Mouse (Mus musculus): ENCODE results near the gene Fam13c. TPM values are rescaled to one million over a fixed set of nuclear protein-coding genes. Genes with fewer than 3 reads are reported as not detected.

The Fam13c gene
- polyA plus RNA-seq, 1 experiment, result 22.4 TPM

DNA sequence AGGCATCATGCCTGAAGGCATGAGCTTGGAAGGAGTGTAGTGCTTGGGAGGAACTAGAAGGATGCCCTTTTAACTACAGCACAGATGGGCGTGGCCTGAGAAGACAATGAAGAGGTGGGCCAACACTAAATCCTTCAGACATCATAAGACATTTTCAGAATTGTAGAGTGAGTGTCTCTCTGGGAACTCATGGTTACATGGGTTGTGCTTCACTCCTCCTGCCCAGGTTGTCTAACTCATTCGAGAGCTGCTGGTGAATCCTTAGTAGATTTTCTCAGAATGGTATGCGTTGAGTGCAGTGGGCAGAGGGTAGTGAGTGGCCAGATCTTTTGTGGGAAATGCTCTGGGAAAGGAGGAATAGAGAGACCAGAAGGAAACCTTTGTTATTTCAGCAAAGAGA lies 53.6 kb downstream of the Fam13c start:
- Histone ChIP-seq H3K36me3 (ENCODE audit: control insufficient read depth, insufficient read depth, low read length, poor library complexity, severe bottlenecking) (no peaks in the 10 kb centered on the region), H3K4me1 (ENCODE audit: control insufficient read depth, insufficient read depth, low read length) (no peaks in the 10 kb centered on the region), H3K9me3 (replicated peaks; ENCODE audit: control insufficient read depth, insufficient read depth, low read length, poor library complexity, severe bottlenecking) (no peaks in the 10 kb centered on the region), H3K27ac (ENCODE audit: insufficient read depth, low read length) (no peak overlapping the region), H3K9ac (ENCODE audit: low read depth, poor library complexity, severe bottlenecking) (no peak overlapping the region), H3K27me3 (ENCODE audit: control insufficient read depth, insufficient read depth, low read length, poor library complexity, severe bottlenecking) (no peaks in the 10 kb centered on the region), H3K4me3 (ENCODE audit: low read depth, low read length) (no peak overlapping the region)
- TF ChIP-seq POLR2A (IDR thresholded peaks at IDR 0.05; ENCODE audit: insufficient read depth, low read length), result no peak
- no peak for TF ChIP-seq EP300 (IDR thresholded peaks at IDR 0.05; ENCODE audit: insufficient read depth, low read depth, low read length)
- no peak for TF ChIP-seq CTCF (IDR thresholded peaks at IDR 0.05; ENCODE audit: low read depth, low read length)

DNA sequence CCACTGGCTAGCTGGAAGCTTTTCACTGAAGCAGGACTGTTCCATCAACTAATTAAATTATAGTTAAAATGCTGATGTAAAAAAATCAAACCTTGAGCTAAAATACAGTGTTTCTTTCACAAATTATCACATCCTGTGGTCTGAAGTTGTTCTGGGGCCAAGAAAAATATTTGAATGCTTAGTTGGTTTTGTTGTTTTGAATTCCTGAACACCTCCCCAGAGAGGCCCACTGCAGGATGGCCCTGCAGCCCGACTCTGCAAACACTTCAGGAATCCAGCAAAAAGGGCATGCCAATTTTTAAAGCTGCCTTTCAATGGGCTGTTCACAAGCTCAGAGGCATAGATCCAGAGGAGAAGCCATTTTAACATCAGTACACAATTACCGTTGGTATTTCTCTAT lies 54.2 kb downstream of the Fam13c start:
- TF ChIP-seq EP300 (IDR thresholded peaks at IDR 0.05; ENCODE audit: insufficient read depth, low read depth, low read length), result no peak
- no peak for TF ChIP-seq CTCF (IDR thresholded peaks at IDR 0.05; ENCODE audit: low read depth, low read length)
- no peak for TF ChIP-seq POLR2A (IDR thresholded peaks at IDR 0.05; ENCODE audit: insufficient read depth, low read length)
- Histone ChIP-seq H3K4me1 (ENCODE audit: control insufficient read depth, insufficient read depth, low read length) (no peaks in the 10 kb centered on the region), H3K4me3 (ENCODE audit: low read depth, low read length) (no peak overlapping the region), H3K9me3 (replicated peaks; ENCODE audit: control insufficient read depth, insufficient read depth, low read length, poor library complexity, severe bottlenecking) (no peaks in the 10 kb centered on the region), H3K27me3 (ENCODE audit: control insufficient read depth, insufficient read depth, low read length, poor library complexity, severe bottlenecking) (no peaks in the 10 kb centered on the region), H3K36me3 (ENCODE audit: control insufficient read depth, insufficient read depth, low read length, poor library complexity, severe bottlenecking) (no peaks in the 10 kb centered on the region), H3K9ac (ENCODE audit: low read depth, poor library complexity, severe bottlenecking) (no peak overlapping the region), H3K27ac (ENCODE audit: insufficient read depth, low read length) (no peak overlapping the region)

DNA sequence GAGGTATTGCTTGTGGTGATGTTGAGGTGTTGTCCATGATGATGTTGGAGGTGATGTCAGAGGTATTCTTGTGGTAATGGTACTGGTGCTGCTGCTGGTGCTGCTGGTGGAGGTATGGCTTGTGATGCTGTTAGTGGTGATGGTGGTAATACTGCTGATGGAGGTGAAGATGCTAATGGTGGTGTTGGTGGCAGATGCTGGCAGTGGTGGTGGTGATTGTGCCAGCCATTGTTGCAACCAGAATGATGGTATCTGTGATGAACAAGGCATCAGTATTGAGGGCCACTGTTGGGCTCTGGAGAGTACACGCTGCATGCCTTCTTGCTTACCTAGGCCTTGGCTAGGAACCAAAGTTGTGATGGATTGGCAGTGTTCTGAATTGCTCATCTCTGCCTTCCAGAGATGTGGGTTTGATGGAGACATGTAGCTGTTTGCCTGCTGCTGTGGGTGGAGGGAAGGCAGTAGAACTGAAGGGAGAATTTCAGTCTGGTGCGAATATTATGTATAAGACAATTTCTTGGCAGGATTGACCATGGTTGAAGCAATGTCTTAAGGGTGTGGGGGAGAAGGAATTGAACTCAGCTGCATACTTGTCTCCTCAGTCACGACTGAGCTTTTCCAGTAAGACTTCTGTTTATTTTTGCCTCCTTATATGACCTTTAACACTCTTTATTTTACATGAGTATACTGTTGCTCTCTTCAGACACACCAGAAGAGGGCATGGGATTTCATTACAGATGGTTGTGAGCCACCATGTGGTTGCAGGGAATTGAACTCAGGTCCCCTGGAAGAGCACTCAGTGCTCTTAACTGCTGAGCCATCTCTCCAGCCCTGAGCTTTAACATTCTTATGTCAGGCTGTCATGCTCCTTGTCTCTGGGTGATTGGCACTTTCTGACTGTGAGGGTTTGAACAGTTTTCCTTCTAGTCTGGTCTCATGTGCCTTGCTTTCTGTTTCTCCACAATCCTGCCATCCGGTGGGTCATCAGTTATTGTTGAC lies 55.1 kb downstream of the Fam13c start:
- H3K27ac ChIP-seq (ENCODE audit: insufficient read depth, low read length), result no peak overlapping the region
- H3K27me3 ChIP-seq (ENCODE audit: control insufficient read depth, insufficient read depth, low read length, poor library complexity, severe bottlenecking), result no peaks in the 10 kb centered on the region
- no peak overlapping the region for H3K9ac ChIP-seq (ENCODE audit: low read depth, poor library complexity, severe bottlenecking)
- no peaks in the 10 kb centered on the region for H3K9me3 ChIP-seq (replicated peaks; ENCODE audit: control insufficient read depth, insufficient read depth, low read length, poor library complexity, severe bottlenecking)
- H3K4me3 ChIP-seq (ENCODE audit: low read depth, low read length), result no peak overlapping the region
- no peaks in the 10 kb centered on the region for H3K36me3 ChIP-seq (ENCODE audit: control insufficient read depth, insufficient read depth, low read length, poor library complexity, severe bottlenecking)
- H3K4me1 ChIP-seq (ENCODE audit: control insufficient read depth, insufficient read depth, low read length), result no peaks in the 10 kb centered on the region
- no peak for TF ChIP-seq CTCF (IDR thresholded peaks at IDR 0.05; ENCODE audit: low read depth, low read length)
- TF ChIP-seq POLR2A (IDR thresholded peaks at IDR 0.05; ENCODE audit: insufficient read depth, low read length), result no peak
- TF ChIP-seq EP300 (IDR thresholded peaks at IDR 0.05; ENCODE audit: insufficient read depth, low read depth, low read length), result no peak

DNA sequence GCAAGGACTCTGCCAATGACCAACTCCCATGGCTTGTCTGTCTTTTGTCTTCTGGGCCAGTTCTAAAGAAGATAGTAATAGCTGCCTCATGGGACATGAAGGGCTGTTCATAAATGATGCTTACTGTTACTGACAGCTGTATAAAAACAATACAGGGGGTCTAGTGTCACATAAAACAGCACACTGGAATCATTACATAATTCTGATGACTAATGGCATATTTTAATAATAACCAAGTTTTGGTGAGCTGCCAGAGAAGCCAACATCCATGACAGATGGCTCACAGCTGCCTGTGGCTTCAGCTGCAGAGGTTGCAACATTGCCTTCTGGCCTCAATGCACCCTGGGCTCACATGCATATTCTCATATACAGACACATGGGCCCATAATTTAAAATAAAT lies 56.7 kb downstream of the Fam13c start:
- Histone ChIP-seq H3K36me3 (ENCODE audit: control insufficient read depth, insufficient read depth, low read length, poor library complexity, severe bottlenecking) (no peaks in the 10 kb centered on the region), H3K9me3 (replicated peaks; ENCODE audit: control insufficient read depth, insufficient read depth, low read length, poor library complexity, severe bottlenecking) (0 out of 2 replicates have a peak, but pooled peaks cover 2% of the 10 kb centered on the region), H3K27me3 (ENCODE audit: control insufficient read depth, insufficient read depth, low read length, poor library complexity, severe bottlenecking) (no peaks in the 10 kb centered on the region), H3K9ac (ENCODE audit: low read depth, poor library complexity, severe bottlenecking) (no peak overlapping the region), H3K4me1 (ENCODE audit: control insufficient read depth, insufficient read depth, low read length) (no peaks in the 10 kb centered on the region), H3K27ac (ENCODE audit: insufficient read depth, low read length) (no peak overlapping the region), H3K4me3 (ENCODE audit: low read depth, low read length) (no peak overlapping the region)
- no peak for TF ChIP-seq POLR2A (IDR thresholded peaks at IDR 0.05; ENCODE audit: insufficient read depth, low read length)
- TF ChIP-seq EP300 (IDR thresholded peaks at IDR 0.05; ENCODE audit: insufficient read depth, low read depth, low read length), result no peak
- no peak for TF ChIP-seq CTCF (IDR thresholded peaks at IDR 0.05; ENCODE audit: low read depth, low read length)

DNA sequence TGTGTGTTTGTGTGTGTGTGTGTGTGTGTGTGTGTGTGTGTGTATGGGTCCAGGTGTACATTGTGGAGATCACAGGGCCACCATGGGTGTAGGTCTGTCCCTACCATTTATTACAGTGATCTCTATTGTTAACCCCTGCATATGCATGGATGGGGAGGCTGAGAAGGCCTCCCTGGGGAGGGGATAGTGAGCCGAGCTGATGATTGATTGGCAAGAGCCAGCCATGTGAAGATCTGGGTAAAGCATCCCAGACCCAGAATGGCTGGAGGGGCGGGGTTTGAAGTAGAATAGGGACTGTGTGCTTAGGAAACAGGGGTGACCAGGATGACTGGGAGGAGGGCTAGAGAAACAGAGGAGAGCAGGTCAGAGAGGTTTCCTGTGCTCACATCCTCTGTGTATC lies 58.0 kb downstream of the Fam13c start:
- H3K27ac ChIP-seq (ENCODE audit: insufficient read depth, low read length), result no peak overlapping the region
- 0 out of 2 replicates have a peak, but pooled peaks cover 3% of the 10 kb centered on the region for H3K9me3 ChIP-seq (replicated peaks; ENCODE audit: control insufficient read depth, insufficient read depth, low read length, poor library complexity, severe bottlenecking)
- H3K27me3 ChIP-seq (ENCODE audit: control insufficient read depth, insufficient read depth, low read length, poor library complexity, severe bottlenecking), result no peaks in the 10 kb centered on the region
- H3K36me3 ChIP-seq (ENCODE audit: control insufficient read depth, insufficient read depth, low read length, poor library complexity, severe bottlenecking), result no peaks in the 10 kb centered on the region
- H3K9ac ChIP-seq (ENCODE audit: low read depth, poor library complexity, severe bottlenecking), result no peak overlapping the region
- no peak overlapping the region for H3K4me3 ChIP-seq (ENCODE audit: low read depth, low read length)
- TF ChIP-seq POLR2A (IDR thresholded peaks at IDR 0.05; ENCODE audit: insufficient read depth, low read length) (no peak), CTCF (IDR thresholded peaks at IDR 0.05; ENCODE audit: low read depth, low read length) (no peak), EP300 (IDR thresholded peaks at IDR 0.05; ENCODE audit: insufficient read depth, low read depth, low read length) (no peak)
- no peaks in the 10 kb centered on the region for H3K4me1 ChIP-seq (ENCODE audit: control insufficient read depth, insufficient read depth, low read length)

DNA sequence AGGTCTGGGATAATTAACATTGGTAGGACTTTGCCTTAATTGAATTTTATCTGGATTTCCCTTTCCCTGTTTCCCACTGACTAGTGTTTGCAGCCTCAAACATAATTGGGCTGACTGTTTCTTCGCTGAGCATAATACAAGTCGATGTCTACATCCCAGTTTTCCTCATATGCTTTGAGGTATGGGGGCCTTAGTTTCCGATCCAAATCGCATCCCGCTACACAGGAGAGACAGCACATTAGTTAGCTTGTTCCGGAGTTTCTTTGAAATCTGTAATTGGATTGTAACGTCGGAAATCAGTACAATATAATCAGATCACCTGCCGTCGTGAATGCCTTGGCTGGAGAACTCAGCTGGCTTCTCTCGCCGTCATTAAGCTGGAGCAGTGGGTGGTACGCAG lies 59.0 kb downstream of the Fam13c start:
- Histone ChIP-seq H3K36me3 (ENCODE audit: control insufficient read depth, insufficient read depth, low read length, poor library complexity, severe bottlenecking) (no peaks in the 10 kb centered on the region), H3K27ac (ENCODE audit: insufficient read depth, low read length) (no peak overlapping the region), H3K4me3 (ENCODE audit: low read depth, low read length) (no peak overlapping the region), H3K9me3 (replicated peaks; ENCODE audit: control insufficient read depth, insufficient read depth, low read length, poor library complexity, severe bottlenecking) (0 out of 2 replicates have a peak, but pooled peaks cover 3% of the 10 kb centered on the region), H3K9ac (ENCODE audit: low read depth, poor library complexity, severe bottlenecking) (no peak overlapping the region), H3K4me1 (ENCODE audit: control insufficient read depth, insufficient read depth, low read length) (no peaks in the 10 kb centered on the region), H3K27me3 (ENCODE audit: control insufficient read depth, insufficient read depth, low read length, poor library complexity, severe bottlenecking) (no peaks in the 10 kb centered on the region)
- TF ChIP-seq CTCF (IDR thresholded peaks at IDR 0.05; ENCODE audit: low read depth, low read length), result no peak
- TF ChIP-seq POLR2A (IDR thresholded peaks at IDR 0.05; ENCODE audit: insufficient read depth, low read length), result no peak
- no peak for TF ChIP-seq EP300 (IDR thresholded peaks at IDR 0.05; ENCODE audit: insufficient read depth, low read depth, low read length)

Measured in ES-Bruce4 (cell line).